ENCODE assay signal across 8 mouse cellular contexts in genomic region chr19:44692816-44693215, GRCm38 (mm10).
DNase-seq lines count a peak whose midpoint lies in the region; ATAC-seq lines count a peak whose summit lies in the region.
"Had no signal": no experiment of that assay in that cellular context is flagged by ENCODE, and none has a peak within 500 bp of the region (broad histone marks: within the 10 kb centered on the region; RNA-seq: fewer than 3 reads in every experiment).

No protein-coding gene starts in this region.

- H3K27me3 ChIP-seq in kidney, embryonic 16.5 days (ENCODE audit: insufficient read depth, low read length): peaks cover 39% of the 10 kb centered on the region
- peaks cover 68% of the 10 kb centered on the region for H3K27me3 ChIP-seq in embryonic facial prominence, embryonic 12.5 days
- H3K27me3 ChIP-seq in hindbrain, embryonic 12.5 days: peaks cover 86% of the 10 kb centered on the region
- peaks cover 64% of the 10 kb centered on the region for H3K27me3 ChIP-seq in midbrain, embryonic 15.5 days (replicated peaks)

- H3K9ac ChIP-seq in kidney, embryonic 16.5 days (replicated peaks; ENCODE audit: low read length): no peak overlapping the region
- no peak overlapping the region for H3K9ac ChIP-seq in embryonic facial prominence, embryonic 12.5 days
- H3K9ac ChIP-seq in hindbrain, embryonic 12.5 days: no peak overlapping the region
- no peak overlapping the region for H3K9ac ChIP-seq in midbrain, embryonic 15.5 days

- peak overlapping the region; percentile 54 for H3K4me2 ChIP-seq in kidney, embryonic 16.5 days (replicated peaks; ENCODE audit: low read depth, low read length)
- peak overlapping the region; percentile 43 for H3K4me2 ChIP-seq in embryonic facial prominence, embryonic 12.5 days (replicated peaks)
- peak overlapping the region; percentile 47 for H3K4me2 ChIP-seq in hindbrain, embryonic 12.5 days (replicated peaks)
- peak overlapping the region; percentile 34 for H3K4me2 ChIP-seq in midbrain, embryonic 15.5 days

- H3K9me3 ChIP-seq in kidney, embryonic 16.5 days (ENCODE audit: low read length): no peaks in the 10 kb centered on the region
- H3K9me3 ChIP-seq in embryonic facial prominence, embryonic 12.5 days: no peaks in the 10 kb centered on the region
- no peaks in the 10 kb centered on the region for H3K9me3 ChIP-seq in hindbrain, embryonic 12.5 days (replicated peaks)
- no peaks in the 10 kb centered on the region for H3K9me3 ChIP-seq in midbrain, embryonic 15.5 days

- peaks cover 6% of the 10 kb centered on the region for H3K4me1 ChIP-seq in kidney, embryonic 16.5 days (ENCODE audit: insufficient read depth, low read length)
- H3K4me1 ChIP-seq in embryonic facial prominence, embryonic 12.5 days: peaks cover 7% of the 10 kb centered on the region; the same call in 1 of the 2 replicates
- peaks cover 31% of the 10 kb centered on the region for H3K4me1 ChIP-seq in hindbrain, embryonic 12.5 days
- peaks cover 22% of the 10 kb centered on the region for H3K4me1 ChIP-seq in midbrain, embryonic 15.5 days

- peak overlapping the region; percentile 22 for H3K4me3 ChIP-seq in kidney, embryonic 16.5 days (ENCODE audit: low read length)
- no peak overlapping the region for H3K4me3 ChIP-seq in embryonic facial prominence, embryonic 12.5 days
- H3K4me3 ChIP-seq in hindbrain, embryonic 12.5 days: peak overlapping the region; percentile 7; the same call in 1 of the 2 replicates
- 0 out of 2 replicates have a peak overlapping the region, but pooled peaks have one; percentile 2 for H3K4me3 ChIP-seq in midbrain, embryonic 15.5 days

- no peaks in the 10 kb centered on the region for H3K36me3 ChIP-seq in kidney, embryonic 16.5 days (ENCODE audit: insufficient read depth, low read length)
- H3K36me3 ChIP-seq in embryonic facial prominence, embryonic 12.5 days: no peaks in the 10 kb centered on the region
- no peaks in the 10 kb centered on the region for H3K36me3 ChIP-seq in hindbrain, embryonic 12.5 days
- H3K36me3 ChIP-seq in midbrain, embryonic 15.5 days (replicated peaks): no peaks in the 10 kb centered on the region

- no peak for DNase-seq in kidney, postnatal 14 days
- DNase-seq in right cerebral cortex, adult 2 months (ENCODE audit: low spot score in 2 of 2): no peak

- WGBS in kidney, embryonic 16.5 days: 2% methylated on average over 16 of the region's 16 CpGs
- WGBS in embryonic facial prominence, embryonic 12.5 days: under 1% methylated on average over 16 of the region's 16 CpGs
- WGBS in hindbrain, embryonic 12.5 days: 3% methylated on average over 16 of the region's 16 CpGs
- 1% methylated on average over 16 of the region's 16 CpGs for WGBS in midbrain, embryonic 15.5 days

- no peak for ATAC-seq in kidney, embryonic 16.5 days (ENCODE audit: low FRiP score, low TSS enrichment)
- no peak for ATAC-seq in embryonic facial prominence, embryonic 12.5 days (ENCODE audit: insufficient number of reproducible peaks, insufficient read depth, low FRiP score, low TSS enrichment)
- peak; percentile 73 for ATAC-seq in hindbrain, embryonic 12.5 days (ENCODE audit: low FRiP score)
- no peak for ATAC-seq in midbrain, embryonic 15.5 days (replicated peaks)
- ATAC-seq in CD4-positive, CD25-positive, alpha-beta regulatory T cell, adult 4 months: no peak

- no peak overlapping the region for H3K27ac ChIP-seq in kidney, embryonic 16.5 days (ENCODE audit: low read length)
- no peak overlapping the region for H3K27ac ChIP-seq in embryonic facial prominence, embryonic 12.5 days
- H3K27ac ChIP-seq in hindbrain, embryonic 12.5 days: peak overlapping the region; percentile 48; the same call in 1 of the 2 replicates
- H3K27ac ChIP-seq in midbrain, embryonic 15.5 days: no peak overlapping the region
- H3K27ac ChIP-seq: macrophage had no signal
